Mouse (Mus musculus): Measurements from ENCODE around the gene Tsen2.

DNA sequence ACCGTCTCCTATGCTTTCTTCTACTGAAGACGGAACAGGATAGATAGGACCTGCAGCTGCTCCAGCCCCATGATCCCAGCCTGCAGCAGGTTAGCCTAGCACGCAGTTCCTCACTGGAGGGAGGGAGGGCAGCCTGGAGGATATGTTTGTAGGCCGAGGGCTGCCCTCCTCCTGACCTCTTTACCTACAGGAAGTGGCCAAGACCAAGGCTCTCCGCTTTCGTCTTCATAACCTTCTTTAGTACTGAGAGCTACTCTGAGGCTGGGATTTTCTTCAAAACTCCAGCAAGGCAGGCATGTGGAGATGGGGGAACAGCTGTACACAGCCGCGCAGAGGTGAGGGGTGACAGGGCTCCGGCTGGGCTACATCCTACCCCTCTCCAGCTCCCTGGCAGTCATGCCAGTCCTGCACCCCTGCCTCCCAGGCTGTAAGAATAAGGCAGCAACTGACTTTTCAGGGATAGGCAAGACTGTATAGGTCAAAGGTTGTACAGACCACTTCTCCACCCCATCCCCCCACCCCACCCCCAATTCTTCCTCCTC, 19.9 kb upstream of the Tsen2 start:
- TF ChIP-seq CTCF (conservative IDR thresholded peaks at IDR 0.05; ENCODE audit: low read length) (no peak), NANOG (IDR thresholded peaks at IDR 0.05; ENCODE audit: borderline replicate concordance, low read length) (no peak)
